Mouse (Mus musculus) cerebellum, adult 2 months (tissue): ENCODE measurements around the gene Zfp64. TPM values are rescaled to one million over a fixed set of nuclear protein-coding genes. Genes with fewer than 3 reads are reported as not detected.

ENCODE experiments used
- DNase-seq, 2 experiments: peaks; one replicate each; pipeline ENCODE4 v3.0.0; 2021
- H3K27ac ChIP-seq: fragments of 200-500 bp; 2 replicates; pipeline ENCODE4 v1.5.1; 2012; ENCODE audit warnings: low read length, control low read depth, inconsistent platforms; ENCODE audit not compliant: insufficient read depth
- H3K27me3 ChIP-seq: fragments of 200-500 bp; 2 replicates; pipeline ENCODE4 v1.6.1; 2012; ENCODE audit warnings: inconsistent platforms, mild to moderate bottlenecking, low read length, moderate library complexity; ENCODE audit not compliant: control insufficient read depth, insufficient read depth
- H3K4me1 ChIP-seq: fragments of 200-500 bp; 2 replicates; pipeline ENCODE4 v1.6.1; 2011; ENCODE audit warnings: low read length; ENCODE audit not compliant: control insufficient read depth, insufficient read depth
- H3K4me3 ChIP-seq: fragments of 200-500 bp; replicated peaks from 2 replicates; pipeline ENCODE3; 2011; ENCODE audit warnings: mild to moderate bottlenecking, low read depth, low read length, control low read depth; ENCODE audit not compliant: insufficient read depth
- CTCF ChIP-seq: fragments of 200-500 bp; IDR thresholded peaks from 2 replicates; pipeline ENCODE4 v1.5.1; 2011; ENCODE audit warnings: low read depth, mild to moderate bottlenecking, control low read depth, low read length, moderate library complexity, borderline replicate concordance; ENCODE audit not compliant: insufficient read depth
- POLR2A ChIP-seq: fragments of 200-500 bp; IDR thresholded peaks from 2 replicates; pipeline ENCODE4 v1.6.1; 2011; ENCODE audit warnings: low read length, control low read depth, borderline replicate concordance; ENCODE audit not compliant: insufficient read depth
- WGBS: fragments of 180-500 bp; shearing (Covaris S2); methylation state at CpG from one replicate; pipeline ENCODE4 v1.1.7; 2018; 5-methylcytosine and 5-hydroxymethylcytosine counted together
- polyA plus RNA-seq: library from polyadenylated mRNA; depleted of rRNA; stranded (reverse); fragments of >200 nt; gene quantifications from 2 replicates; pipeline ENCODE4 v1.2.3, GENCODE M21; 2012; rRNA removed

The Zfp64 gene
- 18.6 and 19.8 TPM in 2 replicates for polyA plus RNA-seq

DNA sequence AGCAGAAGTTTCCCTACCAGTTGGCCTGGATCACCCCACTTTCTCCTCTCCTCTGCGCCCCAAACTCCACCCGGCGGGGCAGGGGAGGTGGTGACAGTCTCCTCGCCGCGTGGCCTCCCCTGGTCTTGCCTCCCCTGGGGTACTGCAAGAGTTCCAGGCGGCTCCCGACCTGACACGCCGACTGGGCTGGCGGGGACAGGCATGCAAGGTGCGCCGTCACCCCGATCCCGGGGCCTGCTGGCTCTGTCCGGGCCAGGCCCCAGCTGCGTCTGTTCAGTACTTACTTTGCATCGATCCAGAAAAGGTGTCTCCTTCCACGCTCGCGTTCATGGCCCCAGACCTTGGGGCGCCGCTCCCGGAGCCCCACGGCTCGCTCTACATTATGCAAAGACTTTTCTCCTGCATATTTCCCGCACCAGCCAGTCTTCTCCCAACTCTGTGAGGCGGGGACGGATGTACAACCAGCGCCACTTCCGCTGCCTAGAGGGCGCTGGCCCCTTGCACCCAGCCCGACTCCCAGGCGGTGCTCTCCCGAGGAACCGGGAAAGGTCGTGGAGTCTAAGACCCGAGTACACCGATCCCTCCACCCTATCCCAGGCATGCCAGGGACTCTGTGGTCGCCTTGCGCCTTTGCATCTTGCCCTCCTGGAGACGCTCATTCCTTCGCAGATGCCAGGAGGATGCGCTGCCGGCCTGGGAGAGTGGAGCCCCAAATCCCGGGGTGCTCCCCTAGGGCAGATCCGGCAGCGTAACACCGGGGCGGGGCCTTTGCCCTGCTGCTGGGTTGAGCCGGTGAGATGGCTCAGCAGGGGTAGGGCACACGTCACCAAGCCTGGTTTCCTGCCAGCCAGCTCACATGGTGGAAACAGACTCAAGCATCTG, at the start of gene Zfp64:
TSS of gene Zfp64 (minus strand) at position 753 of the 882 bp plus-strand sequence.
- no peaks in the 10 kb centered on the region for H3K27me3 ChIP-seq
- DNase-seq: peak; percentile 80 to 86
- peak within 1 kb of the TSS; percentile 78 for H3K4me3 ChIP-seq
- TF ChIP-seq CTCF (peak; percentile 60; the same call in 1 of the 2 replicates), POLR2A (peak; percentile 49; the same call in 1 of the 2 replicates)
- 0 out of 2 replicates have a peak, but pooled peaks cover 4% of the 10 kb centered on the region for H3K4me1 ChIP-seq
- under 1% methylated on average over 52 of the region's 52 CpGs for WGBS
- H3K27ac ChIP-seq: peak within 1 kb of the TSS; percentile 40

DNA sequence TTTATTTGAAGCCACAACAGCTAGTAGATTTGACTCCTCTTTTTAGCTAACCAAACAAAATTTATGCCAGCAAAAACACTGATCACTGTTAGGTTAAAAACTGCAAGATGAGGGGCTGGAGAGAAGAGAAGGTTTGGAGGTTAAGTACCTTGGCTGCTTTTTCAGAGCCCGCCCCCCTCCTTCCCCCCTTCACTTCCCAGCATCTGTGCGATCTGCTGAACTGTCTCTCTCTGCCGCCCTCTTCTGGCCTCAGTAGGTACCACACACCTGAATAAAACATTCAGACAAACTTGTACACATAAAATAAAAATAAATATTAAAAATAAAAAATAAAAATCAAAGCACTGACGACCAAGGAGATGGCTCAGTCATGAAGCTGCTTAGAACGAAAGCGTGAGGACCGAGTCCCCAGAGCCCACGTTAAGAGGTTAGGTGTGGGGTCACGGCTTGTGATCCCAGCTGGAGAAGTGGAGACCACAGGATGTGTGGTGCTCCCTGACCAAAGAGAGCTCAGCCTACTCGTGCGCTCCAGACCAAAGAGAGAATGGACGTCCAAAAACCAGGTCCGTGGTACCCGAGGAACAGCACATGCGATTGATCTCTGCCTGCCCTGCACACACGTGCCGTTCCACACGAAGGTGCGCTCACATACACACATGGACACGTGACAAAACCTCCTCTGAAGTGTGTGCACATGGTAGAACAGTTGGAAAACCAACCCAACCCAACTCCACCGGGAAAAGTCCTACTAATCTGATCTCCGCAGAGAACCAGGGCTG, 37.4 kb upstream of the Zfp64 start:
- TF ChIP-seq CTCF (peak; percentile 20; the same call in 1 of the 2 replicates), POLR2A (no peak)
- Histone ChIP-seq H3K27me3 (no peaks in the 10 kb centered on the region), H3K4me1 (no peaks in the 10 kb centered on the region), H3K4me3 (no peak overlapping the region), H3K27ac (no peak overlapping the region)
- 74% methylated on average over 22 of the region's 22 CpGs for WGBS
- peak in 1 of 2 experiments; percentile 14 for DNase-seq

DNA sequence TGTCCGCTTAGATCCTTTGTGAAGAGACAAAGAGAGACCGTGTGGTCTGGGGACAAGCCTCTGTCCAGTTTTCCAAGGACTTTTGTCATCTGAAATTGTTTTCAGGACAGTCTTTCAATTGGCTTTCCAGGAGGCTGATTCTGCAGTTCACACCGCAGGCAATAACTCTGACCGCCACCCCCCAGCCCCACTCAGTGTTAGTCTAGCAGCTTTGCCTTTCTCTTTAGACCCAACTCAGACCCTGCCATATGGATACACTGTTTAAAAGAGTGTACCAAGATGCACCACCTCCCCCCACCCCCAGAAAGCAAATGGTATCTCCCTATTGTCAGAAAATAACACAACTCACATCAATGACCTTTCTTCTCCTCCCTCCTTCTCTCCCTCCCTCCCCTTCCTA, 35.6 kb upstream of the Zfp64 start:
- no peak for DNase-seq
- WGBS: 49% methylated on average over 4 of the region's 4 CpGs
- TF ChIP-seq POLR2A (no peak), CTCF (no peak)
- H3K4me1 ChIP-seq: no peaks in the 10 kb centered on the region
- no peak overlapping the region for H3K27ac ChIP-seq
- H3K4me3 ChIP-seq: no peak overlapping the region
- H3K27me3 ChIP-seq: no peaks in the 10 kb centered on the region

DNA sequence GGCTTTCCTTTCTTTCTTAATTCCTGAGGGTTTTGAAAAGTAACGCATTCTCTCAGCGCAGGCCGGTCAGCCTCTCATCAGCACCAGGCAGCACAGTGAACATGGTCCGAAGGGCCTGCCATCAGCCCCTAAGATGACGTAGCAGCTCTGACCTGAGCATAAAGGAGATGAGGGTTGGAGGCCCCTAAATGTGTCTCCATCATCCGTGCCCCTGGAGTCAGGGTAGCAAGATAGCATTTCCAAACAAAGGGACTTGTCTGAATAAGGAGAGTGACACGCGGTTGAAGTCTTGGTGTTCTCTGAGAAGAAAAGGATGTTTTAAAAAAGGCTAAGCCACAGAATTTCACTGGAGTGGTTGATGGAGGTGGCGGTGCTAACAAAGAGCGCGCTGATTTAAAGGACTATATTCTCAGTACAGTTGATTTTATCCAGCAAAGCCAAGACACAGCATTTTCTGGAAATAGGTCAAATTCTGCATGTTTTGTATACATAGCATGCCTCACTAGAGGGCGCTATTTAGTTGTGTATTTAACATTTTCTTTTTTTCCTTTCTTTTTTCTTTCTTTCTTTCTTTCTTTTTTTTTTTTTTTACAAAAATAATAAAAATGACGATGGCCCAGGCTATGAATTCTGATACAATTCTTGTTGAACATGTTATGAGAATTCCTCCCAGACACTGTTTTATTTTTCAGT, 34.8 kb upstream of the Zfp64 start:
- Histone ChIP-seq H3K4me3 (no peak overlapping the region), H3K27ac (no peak overlapping the region), H3K4me1 (no peaks in the 10 kb centered on the region), H3K27me3 (no peaks in the 10 kb centered on the region)
- 61% methylated on average over 13 of the region's 13 CpGs for WGBS
- TF ChIP-seq POLR2A: no peak
- no peak for TF ChIP-seq CTCF
- peak in 1 of 2 experiments; percentile 14 for DNase-seq

DNA sequence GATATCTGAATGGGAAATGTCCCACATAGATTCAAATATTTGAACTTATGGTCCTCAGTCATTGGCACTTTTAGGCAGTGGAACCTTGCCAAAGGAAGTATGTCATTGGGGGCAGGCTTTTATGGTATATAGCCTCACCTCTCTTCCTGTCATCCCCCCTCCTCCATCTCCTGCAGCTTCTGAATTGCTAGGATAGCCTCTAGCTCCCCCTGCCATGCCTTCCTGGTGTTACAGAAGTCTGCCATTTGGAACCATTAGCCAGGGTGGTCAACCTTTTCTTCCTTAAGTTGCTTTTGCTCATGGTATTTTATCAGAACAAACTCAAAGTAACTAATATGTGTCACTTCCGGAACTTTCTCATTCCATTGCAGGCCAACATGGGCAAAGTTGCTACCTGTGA, 32.7 kb upstream of the Zfp64 start:
- no peak overlapping the region for H3K27ac ChIP-seq
- 100% methylated on average over 1 of the region's 1 CpGs for WGBS

DNA sequence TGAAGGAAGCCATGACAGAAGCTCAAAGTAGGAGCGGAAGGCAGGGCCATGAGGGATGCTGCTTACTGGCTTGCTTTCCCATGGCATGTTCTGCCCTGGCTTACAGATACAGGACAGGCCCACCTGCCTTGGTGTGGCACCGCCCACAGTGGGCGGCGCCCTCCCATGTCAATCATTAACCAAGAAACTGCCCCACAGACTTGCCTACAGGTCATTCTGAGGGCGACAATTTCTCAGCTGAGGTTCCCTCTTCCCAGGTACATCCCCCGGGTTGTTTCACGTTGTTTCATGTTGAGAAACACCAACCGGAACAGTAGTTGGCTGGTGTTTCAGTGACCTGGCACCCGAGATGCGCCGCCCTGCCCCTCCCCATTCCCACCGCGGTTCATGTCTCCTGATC, 32.0 kb upstream of the Zfp64 start:
- H3K4me1 ChIP-seq: no peaks in the 10 kb centered on the region

More for the DNA sequence above, 32.7 kb upstream of the Zfp64 start:
- DNase-seq: no peak
- Histone ChIP-seq H3K27me3 (no peaks in the 10 kb centered on the region), H3K4me1 (no peaks in the 10 kb centered on the region), H3K4me3 (no peak overlapping the region)
- TF ChIP-seq CTCF (no peak), POLR2A (no peak)

DNA sequence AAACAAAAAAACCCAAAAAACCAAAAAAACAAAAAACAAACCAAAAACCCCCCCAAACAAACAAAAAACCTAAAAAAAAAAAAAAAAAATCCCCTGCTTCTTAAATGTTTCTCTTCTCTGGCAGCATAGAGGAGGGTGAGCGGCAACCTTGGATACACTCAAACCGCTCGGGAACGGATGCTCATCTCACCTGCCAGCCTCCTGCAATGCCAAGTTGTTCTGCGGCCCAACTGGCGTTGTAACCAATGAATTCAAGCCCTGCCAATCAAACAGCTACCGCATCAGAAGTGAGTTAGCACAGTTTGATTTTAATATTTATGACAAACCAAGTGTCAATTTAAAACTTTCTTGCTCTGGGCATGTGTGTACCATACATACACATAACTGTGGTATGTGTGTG, 26.6 kb upstream of the Zfp64 start:
- no peaks in the 10 kb centered on the region for H3K27me3 ChIP-seq
- no peak overlapping the region for H3K27ac ChIP-seq
- no peak overlapping the region for H3K4me3 ChIP-seq
- no peaks in the 10 kb centered on the region for H3K4me1 ChIP-seq
- 24% methylated on average over 7 of the region's 7 CpGs for WGBS
- TF ChIP-seq CTCF (no peak), POLR2A (no peak)
- DNase-seq: no peak

More for the DNA sequence above, 32.0 kb upstream of the Zfp64 start:
- no peak for DNase-seq
- 81% methylated on average over 13 of the region's 13 CpGs for WGBS
- Histone ChIP-seq H3K27ac (no peak overlapping the region), H3K4me3 (no peak overlapping the region), H3K27me3 (no peaks in the 10 kb centered on the region)
- TF ChIP-seq CTCF (no peak), POLR2A (no peak)
